Mouse (Mus musculus) embryo, embryonic 11.5 days (tissue): Measurements from ENCODE around the gene Spg21.

ENCODE experiments used
- DNase-seq: peaks from one replicate; pipeline ENCODE4 v3.0.0-alpha.2; 2012; ENCODE audit warnings: low read depth, low spot score

The Spg21 gene

DNA sequence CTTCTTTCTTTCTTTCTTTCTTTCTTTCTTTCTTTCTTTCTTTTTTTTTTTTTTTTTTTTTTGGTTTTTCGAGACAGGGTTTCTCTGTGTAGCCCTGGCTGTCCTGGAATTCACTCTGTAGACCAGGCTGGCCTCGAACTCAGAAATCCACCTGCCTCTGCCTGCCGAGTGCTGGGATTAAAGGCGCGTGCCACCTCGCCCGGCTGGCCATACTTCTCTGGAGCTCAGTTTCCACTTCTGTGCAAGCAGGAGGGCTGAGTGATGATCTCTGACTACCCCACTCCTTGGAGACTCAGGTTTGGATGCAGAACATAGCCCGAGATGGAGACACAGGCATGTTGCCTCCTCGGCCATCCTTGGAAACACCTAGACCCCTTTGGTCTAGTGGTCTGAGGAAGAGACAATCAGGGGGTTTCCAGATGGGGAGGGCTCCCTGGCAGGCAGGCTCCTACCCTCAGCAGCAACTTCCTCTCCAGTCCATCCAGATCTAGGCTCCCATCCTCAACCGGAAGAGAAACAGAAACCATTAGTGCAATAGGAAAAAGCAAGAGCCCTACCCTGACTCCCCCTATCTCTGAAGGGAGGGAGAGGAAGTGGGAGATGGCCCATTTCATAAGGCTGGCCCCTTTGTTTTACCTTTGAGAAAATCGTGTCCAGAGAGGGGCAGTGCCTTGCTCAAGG lies 75.2 kb downstream of the Spg21 start:
- DNase-seq, result no peak

DNA sequence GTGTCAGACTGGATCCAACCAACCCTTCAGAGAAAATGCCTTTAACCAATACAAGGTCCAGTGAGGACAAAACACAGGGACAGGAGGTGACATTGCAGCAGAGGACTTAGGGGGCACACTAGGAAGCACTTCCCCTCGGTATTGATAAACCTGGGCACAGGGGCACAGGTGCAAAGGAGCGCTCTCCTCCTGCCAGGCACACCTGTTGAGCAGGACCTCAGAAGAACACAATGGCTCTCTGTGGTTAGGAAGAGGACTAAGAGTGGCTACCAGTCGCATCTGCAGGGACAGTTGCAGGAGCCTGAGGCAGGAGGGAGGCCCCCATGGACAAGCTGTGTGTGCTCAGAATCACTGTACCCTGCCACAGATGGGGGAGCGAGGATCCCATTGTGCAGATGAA lies 75.7 kb downstream of the Spg21 start:
- DNase-seq, result no peak
